Mouse (Mus musculus): ENCODE data around the gene Aqr.

GRCm38 (mm10) chr2:114235584-114235983, 48.8 kb upstream of the Aqr start:
- TF ChIP-seq CTCF (IDR thresholded peaks at IDR 0.05; ENCODE audit: extremely low read depth, insufficient read length, insufficient replicate concordance, low read depth, low read length) (no peak), POLR2A (IDR thresholded peaks at IDR 0.05; ENCODE audit: low read depth, low read length) (no peak)

Data from small intestine, adult 2 months (tissue).